Mouse (Mus musculus) MEL (cell line): ENCODE data around the gene Gm13694.
"Not testable (repeated sequence)": the region's sequence is repeated elsewhere in the genome, so short reads cannot be mapped to it uniquely, and the experiment has no call there.

ENCODE experiments used
- CTCF ChIP-seq, 3 experiments: IDR thresholded peaks in 2 of 3; conservative IDR thresholded peaks in 1 of 3; 2 replicates each; pipeline ENCODE4 v1.5.1; 2011 to 2012; ENCODE audit warnings: low read length in 3 of 3, low read depth in 2 of 3, mild to moderate bottlenecking in 2 of 3, improper control_type of control experiment in 1 of 3, inconsistent platforms in 1 of 3, mixed read lengths in 1 of 3, moderate library complexity in 1 of 3; ENCODE audit not compliant: control insufficient read depth in 1 of 3, insufficient read depth in 1 of 3, poor library complexity in 1 of 3, severe bottlenecking in 1 of 3
- E2F4 ChIP-seq: IDR thresholded peaks from 2 replicates; pipeline ENCODE4 v1.6.1; 2011; ENCODE audit warnings: low read depth, low read length, improper control_type of control experiment, borderline replicate concordance
- EP300 ChIP-seq, 2 experiments: IDR thresholded peaks; 2 replicates each; pipeline ENCODE4 v1.6.1; 2011; ENCODE audit warnings: improper control_type of control experiment in 2 of 2, low read length in 2 of 2, low read depth in 1 of 2, mild to moderate bottlenecking in 1 of 2
- JUND ChIP-seq: IDR thresholded peaks from 2 replicates; pipeline ENCODE4 v1.6.1; 2011; ENCODE audit warnings: low read depth, mild to moderate bottlenecking, improper control_type of control experiment, low read length
- KAT2A ChIP-seq: conservative IDR thresholded peaks from 2 replicates; pipeline ENCODE4 v1.6.1; 2012; ENCODE audit warnings: low read depth, low read length, improper control_type of control experiment, inconsistent platforms
- MAFK ChIP-seq: IDR thresholded peaks from 2 replicates; pipeline ENCODE4 v1.6.1; 2011; ENCODE audit warnings: low read depth, mild to moderate bottlenecking, low read length, improper control_type of control experiment, borderline replicate concordance
- POLR2A ChIP-seq, 2 experiments: IDR thresholded peaks; 2 replicates each; pipeline ENCODE4 v1.6.1; 2011 to 2012; ENCODE audit warnings: low read length in 2 of 2, mild to moderate bottlenecking in 2 of 2, control low read depth in 1 of 2, improper control_type of control experiment in 1 of 2, low read depth in 1 of 2, moderate library complexity in 1 of 2; ENCODE audit not compliant: control insufficient read depth in 1 of 2, insufficient read depth in 1 of 2, poor library complexity in 1 of 2
- POLR2AphosphoS2 ChIP-seq: IDR thresholded peaks from 2 replicates; pipeline ENCODE4 v1.6.1; 2011; ENCODE audit warnings: low read length, improper control_type of control experiment
- RAD21 ChIP-seq: IDR thresholded peaks from 2 replicates; pipeline ENCODE4 v1.6.1; 2011; ENCODE audit warnings: mild to moderate bottlenecking, low read depth, low read length, improper control_type of control experiment
- SMC3 ChIP-seq: IDR thresholded peaks from 2 replicates; pipeline ENCODE4 v1.6.1; 2011; ENCODE audit warnings: low read depth, low read length, improper control_type of control experiment
- ZC3H11A ChIP-seq: IDR thresholded peaks from 2 replicates; pipeline ENCODE4 v1.6.1; 2012; ENCODE audit warnings: low read depth, mild to moderate bottlenecking, inconsistent platforms, low read length, improper control_type of control experiment
- ZMIZ1 ChIP-seq: IDR thresholded peaks from 2 replicates; pipeline ENCODE4 v1.6.1; 2012; ENCODE audit warnings: low read depth, mild to moderate bottlenecking, inconsistent platforms, low read length, improper control_type of control experiment, moderate library complexity

DNA sequence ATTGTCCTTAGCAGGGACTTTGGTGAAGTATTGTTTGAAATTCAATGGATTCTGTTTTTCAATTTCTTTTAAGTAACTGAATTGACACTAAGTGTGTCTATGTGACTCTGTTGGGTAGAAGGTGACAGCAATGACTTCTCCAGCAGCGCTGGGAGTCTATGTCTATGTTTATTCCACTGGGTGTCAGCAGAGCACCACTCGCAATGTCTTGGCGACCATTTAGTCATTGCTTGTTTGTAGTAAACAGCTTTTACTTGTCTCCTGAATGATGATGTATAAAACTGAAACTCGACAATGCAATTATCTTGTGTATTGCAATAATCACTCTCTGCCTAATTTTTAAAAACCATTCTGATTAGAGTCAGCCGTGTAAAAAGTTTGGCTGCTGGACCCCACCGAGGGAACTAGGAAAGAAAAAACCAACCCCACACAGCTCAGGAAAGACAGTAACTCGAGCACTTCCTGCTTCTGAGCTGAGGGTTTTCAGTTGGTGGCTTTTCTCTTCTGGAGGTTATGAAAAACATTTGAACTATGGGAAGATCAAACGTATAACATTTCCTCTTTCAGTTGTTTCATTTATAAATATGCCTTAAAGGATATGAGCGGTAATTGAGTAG is 15.0 kb downstream of the Gm13694 start:
- TF ChIP-seq CTCF (IDR thresholded peaks at IDR 0.05 in 2 of 3, conservative IDR thresholded peaks at IDR 0.05 in 1 of 3; ENCODE audit: control insufficient read depth in 1 of 3, insufficient read depth in 1 of 3, low read depth in 2 of 3, low read length in 3 of 3, poor library complexity in 1 of 3, severe bottlenecking in 1 of 3); EP300 (IDR thresholded peaks at IDR 0.05; ENCODE audit: low read depth in 1 of 2, low read length in 2 of 2); KAT2A; RAD21; SMC3; JUND; POLR2A (IDR thresholded peaks at IDR 0.05; ENCODE audit: control insufficient read depth in 1 of 2, insufficient read depth in 1 of 2, low read depth in 1 of 2, low read length in 2 of 2, poor library complexity in 1 of 2); E2F4; MAFK; ZC3H11A; ZMIZ1; POLR2AphosphoS2: not testable (repeated sequence)
